Mouse (Mus musculus): ENCODE data around the gene Hist1h3a. TPM values are rescaled to one million over a fixed set of nuclear protein-coding genes. Genes with fewer than 3 reads are reported as not detected.
"Not testable (repeated sequence)": the region's sequence is repeated elsewhere in the genome, so short reads cannot be mapped to it uniquely, and the experiment has no call there.

The Hist1h3a gene
- polyA plus RNA-seq, 1 experiment from 2014 or later: 3.4 TPM

DNA sequence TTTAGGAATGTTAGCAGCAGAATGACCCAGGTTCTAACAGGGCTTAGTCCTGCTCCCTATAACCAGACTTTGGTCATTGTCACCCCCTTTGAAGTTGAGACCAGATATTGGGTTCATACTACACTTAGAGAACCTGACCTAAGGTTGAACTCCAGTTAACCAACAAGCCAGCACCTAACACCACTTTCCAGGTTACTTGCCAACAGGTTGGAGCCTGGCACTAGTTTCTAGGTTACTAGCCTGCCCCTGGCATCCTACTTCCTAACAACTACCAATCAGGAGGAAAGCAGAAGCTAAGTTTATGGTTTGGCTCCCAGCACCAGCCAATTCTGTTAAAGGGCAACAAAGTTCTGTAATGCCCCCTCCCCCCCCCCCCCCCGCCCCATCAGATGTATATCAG, 37.0 kb downstream of the Hist1h3a start:
- Histone ChIP-seq H3K27me3 (ENCODE audit: control insufficient read depth, insufficient read depth, low read length) (no peaks in the 10 kb centered on the region), H3K4me2 (ENCODE audit: low read depth, low read length) (no peak overlapping the region), H3K4me3 (ENCODE audit: low read length) (no peak overlapping the region), H3K36me3 (ENCODE audit: control insufficient read depth, insufficient read depth) (no peaks in the 10 kb centered on the region), H3K4me1 (ENCODE audit: control insufficient read depth, insufficient read depth, low read length) (peaks cover 2% of the 10 kb centered on the region), H3K27ac (ENCODE audit: low read length) (no peak overlapping the region), H3K9me3 (replicated peaks; ENCODE audit: control insufficient read depth, low read length) (no peaks in the 10 kb centered on the region), H3K9ac (ENCODE audit: low read length) (no peak overlapping the region)
- WGBS: no CpG with 5 or more reads among the region's 1 CpGs
- no peak for ATAC-seq (replicated peaks; ENCODE audit: extremely low read depth, insufficient read depth, low FRiP score)

DNA sequence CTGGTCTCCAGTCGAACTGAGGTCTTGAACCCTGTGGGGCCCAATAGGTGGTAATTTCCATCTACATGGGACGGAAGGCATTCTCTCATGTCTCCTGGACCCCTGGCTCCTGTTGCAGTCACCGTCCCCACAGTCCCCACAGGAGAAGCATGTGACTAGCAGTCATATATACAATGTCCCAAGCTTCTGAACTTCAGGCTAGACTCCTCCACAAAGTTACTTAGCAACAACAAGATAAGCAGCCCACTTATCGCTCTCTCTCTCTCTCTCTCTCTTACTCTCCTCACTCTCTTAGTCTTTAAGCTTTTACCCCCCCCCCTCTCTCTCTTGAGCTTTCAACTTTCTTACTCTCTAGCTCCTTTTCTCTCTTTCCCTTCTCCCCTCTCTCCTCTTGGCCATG, 37.9 kb downstream of the Hist1h3a start:
- 48% methylated on average over 4 of the region's 4 CpGs for WGBS
- H3K4me2 ChIP-seq (ENCODE audit: low read depth, low read length): no peak overlapping the region
- H3K36me3 ChIP-seq (ENCODE audit: control insufficient read depth, insufficient read depth): no peaks in the 10 kb centered on the region
- no peaks in the 10 kb centered on the region for H3K27me3 ChIP-seq (ENCODE audit: control insufficient read depth, insufficient read depth, low read length)
- no peak overlapping the region for H3K27ac ChIP-seq (ENCODE audit: low read length)
- no peaks in the 10 kb centered on the region for H3K9me3 ChIP-seq (replicated peaks; ENCODE audit: control insufficient read depth, low read length)
- ATAC-seq (replicated peaks; ENCODE audit: extremely low read depth, insufficient read depth, low FRiP score): no peak
- H3K4me1 ChIP-seq (ENCODE audit: control insufficient read depth, insufficient read depth, low read length): peaks cover 2% of the 10 kb centered on the region
- H3K4me3 ChIP-seq (ENCODE audit: low read length): no peak overlapping the region
- no peak overlapping the region for H3K9ac ChIP-seq (ENCODE audit: low read length)

DNA sequence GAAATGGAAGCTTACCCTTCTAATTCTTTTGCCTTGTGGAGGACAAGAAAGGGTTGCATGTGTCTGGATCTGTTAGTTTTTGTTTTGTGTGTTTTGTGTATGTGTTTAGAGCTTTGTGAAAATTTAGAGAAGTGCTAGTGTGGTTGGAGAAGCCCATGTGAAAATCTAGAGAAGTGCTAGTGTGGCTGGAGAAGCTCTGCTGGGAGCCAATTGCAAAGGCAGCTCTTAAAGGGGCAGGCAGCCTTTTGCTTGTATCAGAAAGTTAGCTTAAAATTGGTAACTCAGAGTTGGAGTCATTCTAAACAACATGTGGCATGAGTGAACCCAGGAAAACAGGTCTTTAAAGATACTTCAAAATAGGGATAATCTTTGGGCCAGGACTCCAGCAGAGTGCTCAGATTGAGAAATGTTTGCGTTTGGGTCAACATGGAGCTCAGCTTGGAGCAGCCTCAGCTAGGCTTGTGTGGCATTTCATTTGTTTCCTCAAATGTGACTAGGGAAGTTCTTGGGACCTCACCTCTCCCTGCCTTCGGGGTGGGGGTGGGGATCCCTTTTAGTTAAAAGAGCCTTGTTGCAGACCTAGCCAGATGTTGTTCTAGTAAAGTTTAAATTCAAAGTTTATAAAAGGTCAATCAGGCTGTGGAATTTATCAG, 44.5 kb downstream of the Hist1h3a start:
- ATAC-seq (replicated peaks; ENCODE audit: extremely low read depth, insufficient read depth, low FRiP score); H3K4me2 ChIP-seq (ENCODE audit: low read depth, low read length); H3K27ac ChIP-seq (ENCODE audit: low read length); H3K27me3 ChIP-seq (ENCODE audit: control insufficient read depth, insufficient read depth, low read length); H3K9ac ChIP-seq (ENCODE audit: low read length); H3K36me3 ChIP-seq (ENCODE audit: control insufficient read depth, insufficient read depth); H3K4me1 ChIP-seq (ENCODE audit: control insufficient read depth, insufficient read depth, low read length); H3K9me3 ChIP-seq (replicated peaks; ENCODE audit: control insufficient read depth, low read length); H3K4me3 ChIP-seq (ENCODE audit: low read length): not testable (repeated sequence)
- WGBS: 29% methylated on average over 2 of the region's 2 CpGs

DNA sequence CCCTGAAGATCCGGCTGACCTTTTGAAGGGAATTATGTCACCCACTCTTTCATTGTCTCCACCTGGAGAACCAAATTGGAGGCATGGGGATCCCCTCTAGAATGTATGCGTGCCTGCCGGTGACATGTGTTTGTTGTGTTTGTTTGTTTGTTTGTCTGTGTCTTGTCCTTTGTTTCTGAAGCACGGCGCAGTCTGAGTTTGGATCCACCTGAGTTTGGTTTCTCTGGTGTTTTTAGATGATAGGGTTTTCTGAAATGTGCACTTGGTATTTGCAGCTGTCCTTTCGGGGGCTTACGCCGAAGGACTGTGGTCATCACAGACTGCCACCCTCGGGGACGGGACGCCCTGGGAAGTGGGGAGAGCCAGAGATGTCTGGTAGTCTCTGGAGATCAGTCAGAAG, 45.0 kb downstream of the Hist1h3a start:
- Histone ChIP-seq H3K27ac (ENCODE audit: low read length) (no peak overlapping the region), H3K36me3 (ENCODE audit: control insufficient read depth, insufficient read depth) (no peaks in the 10 kb centered on the region), H3K9ac (ENCODE audit: low read length) (no peak overlapping the region), H3K4me2 (ENCODE audit: low read depth, low read length) (no peak overlapping the region), H3K4me3 (ENCODE audit: low read length) (no peak overlapping the region), H3K9me3 (replicated peaks; ENCODE audit: control insufficient read depth, low read length) (no peaks in the 10 kb centered on the region), H3K4me1 (ENCODE audit: control insufficient read depth, insufficient read depth, low read length) (no peaks in the 10 kb centered on the region), H3K27me3 (ENCODE audit: control insufficient read depth, insufficient read depth, low read length) (no peaks in the 10 kb centered on the region)
- 49% methylated on average over 11 of the region's 11 CpGs for WGBS
- ATAC-seq (replicated peaks; ENCODE audit: extremely low read depth, insufficient read depth, low FRiP score): no peak

DNA sequence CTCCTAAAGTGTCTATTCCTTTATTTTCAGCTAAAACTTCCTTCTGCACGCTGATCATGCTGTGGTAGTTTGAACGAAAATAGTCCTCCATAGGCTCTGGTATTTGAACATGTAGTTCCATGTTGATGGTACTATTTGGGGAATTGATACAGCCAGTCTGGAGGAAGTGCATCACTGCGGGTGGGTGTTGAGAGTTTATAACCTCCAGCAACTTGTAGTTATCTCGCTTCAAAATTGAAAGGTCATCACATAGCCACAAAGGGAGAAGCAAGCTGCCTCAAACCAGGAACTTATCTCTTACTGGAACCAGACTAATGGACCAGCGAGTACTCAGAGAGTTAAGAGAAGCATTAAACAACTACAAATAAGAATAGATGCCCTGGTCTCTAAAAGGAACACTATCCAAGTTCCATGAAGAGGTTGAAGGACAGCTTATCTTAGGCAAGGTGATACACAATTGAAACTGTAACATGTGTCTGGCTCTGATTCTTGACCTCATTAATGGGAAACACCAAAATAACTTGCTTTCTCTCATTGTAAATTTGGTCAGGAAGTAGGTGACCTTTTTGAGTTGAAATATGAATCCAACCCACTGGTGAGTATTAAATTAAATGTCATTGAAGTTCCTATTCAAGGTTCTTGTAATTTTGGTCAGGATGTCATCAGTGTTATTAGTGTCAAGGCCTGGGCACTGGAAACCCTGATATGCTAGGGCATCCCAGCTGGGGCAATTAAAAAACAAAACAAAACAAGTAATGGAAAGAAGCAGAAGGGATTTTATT, 45.7 kb downstream of the Hist1h3a start:
- Histone ChIP-seq H3K9ac (ENCODE audit: low read length) (no peak overlapping the region), H3K27me3 (ENCODE audit: control insufficient read depth, insufficient read depth, low read length) (no peaks in the 10 kb centered on the region), H3K9me3 (replicated peaks; ENCODE audit: control insufficient read depth, low read length) (no peaks in the 10 kb centered on the region), H3K4me3 (ENCODE audit: low read length) (no peak overlapping the region), H3K36me3 (ENCODE audit: control insufficient read depth, insufficient read depth) (no peaks in the 10 kb centered on the region), H3K4me2 (ENCODE audit: low read depth, low read length) (no peak overlapping the region), H3K4me1 (ENCODE audit: control insufficient read depth, insufficient read depth, low read length) (no peaks in the 10 kb centered on the region), H3K27ac (ENCODE audit: low read length) (no peak overlapping the region)
- 52% methylated on average over 5 of the region's 5 CpGs for WGBS
- ATAC-seq (replicated peaks; ENCODE audit: extremely low read depth, insufficient read depth, low FRiP score): no peak

Small RNAs within 50 kb of the gene (microRNA-seq; reads per million reads assigned to microRNA genes)
- gene Gm44314: not detected
- gene Gm44484: not detected

Other genes starting within 250 kb of the Hist1h3a start
- gene Hist1h4h, start 231.3 kb downstream of the Hist1h3a start, polyA plus RNA-seq (2015; fragmentation: Nextera tagmentation; extraction: Ambion mirVana): 7.7 and 8.6 TPM in 2 replicates
- gene Hist1h2af, start 228.5 kb downstream of the Hist1h3a start, polyA plus RNA-seq (2015; fragmentation: Nextera tagmentation; extraction: Ambion mirVana): 3.8 and 9.2 TPM in 2 replicates
- 2.0 and 2.2 TPM in 2 replicates for gene Hist1h3g, start 227.0 kb downstream of the Hist1h3a start, polyA plus RNA-seq (2015; fragmentation: Nextera tagmentation; extraction: Ambion mirVana)
- gene Hist1h2bh, start 219.0 kb downstream of the Hist1h3a start, polyA plus RNA-seq (2015; fragmentation: Nextera tagmentation; extraction: Ambion mirVana): 0.38 and 0.52 TPM in 2 replicates
- 0.20 and 0.37 TPM in 2 replicates for gene Hist1h3f, start 218.3 kb downstream of the Hist1h3a start, polyA plus RNA-seq (2015; fragmentation: Nextera tagmentation; extraction: Ambion mirVana)
- 0.53 TPM in 1 of 2 replicates, not detected in the other for gene Hist1h4f, start 210.7 kb downstream of the Hist1h3a start, polyA plus RNA-seq (2015; fragmentation: Nextera tagmentation; extraction: Ambion mirVana)
- gene Hist1h1d, start 209.1 kb downstream of the Hist1h3a start, polyA plus RNA-seq (2015; fragmentation: Nextera tagmentation; extraction: Ambion mirVana): 0.21 and 0.37 TPM in 2 replicates
- gene Hist1h3e, start 200.0 kb downstream of the Hist1h3a start, polyA plus RNA-seq (2015; fragmentation: Nextera tagmentation; extraction: Ambion mirVana): 1.7 and 2.1 TPM in 2 replicates
- gene Hist1h2ae, start 191.2 kb downstream of the Hist1h3a start, polyA plus RNA-seq (2015; fragmentation: Nextera tagmentation; extraction: Ambion mirVana): 34.0 and 34.2 TPM in 2 replicates
- gene Hist1h2bg, start 191.0 kb downstream of the Hist1h3a start, polyA plus RNA-seq (2015; fragmentation: Nextera tagmentation; extraction: Ambion mirVana): 4.2 and 5.1 TPM in 2 replicates
- gene Hist1h2bf, start 188.2 kb downstream of the Hist1h3a start, polyA plus RNA-seq (2015; fragmentation: Nextera tagmentation; extraction: Ambion mirVana): 0.37 and 2.4 TPM in 2 replicates
- 1.2 and 1.8 TPM in 2 replicates for gene Hist1h2ad, start 188.0 kb downstream of the Hist1h3a start, polyA plus RNA-seq (2015; fragmentation: Nextera tagmentation; extraction: Ambion mirVana)
- 1.4 and 1.8 TPM in 2 replicates for gene Hist1h3d, start 186.6 kb downstream of the Hist1h3a start, polyA plus RNA-seq (2015; fragmentation: Nextera tagmentation; extraction: Ambion mirVana)
- gene Hist1h4d, start 180.8 kb downstream of the Hist1h3a start, polyA plus RNA-seq (2015; fragmentation: Nextera tagmentation; extraction: Ambion mirVana): 48.7 and 49.1 TPM in 2 replicates
- 1.9 and 2.0 TPM in 2 replicates for gene Hist1h2be, start 141.3 kb downstream of the Hist1h3a start, polyA plus RNA-seq (2015; fragmentation: Nextera tagmentation; extraction: Ambion mirVana)
- gene Hist1h1e, start 139.8 kb downstream of the Hist1h3a start, polyA plus RNA-seq (2015; fragmentation: Nextera tagmentation; extraction: Ambion mirVana): 10.4 and 11.5 TPM in 2 replicates
- gene Hist1h2ac, start 78.4 kb downstream of the Hist1h3a start, polyA plus RNA-seq (2015; fragmentation: Nextera tagmentation; extraction: Ambion mirVana): 0.52 and 0.75 TPM in 2 replicates
- 49.7 and 53.7 TPM in 2 replicates for gene Hist1h2bc, start 78.2 kb downstream of the Hist1h3a start, polyA plus RNA-seq (2015; fragmentation: Nextera tagmentation; extraction: Ambion mirVana)
- not detected in 2 replicates for gene Hist1h1t, start 66.6 kb downstream of the Hist1h3a start, polyA plus RNA-seq (2015; fragmentation: Nextera tagmentation; extraction: Ambion mirVana)
- 1.9 and 2.8 TPM in 2 replicates for gene Hist1h4c, start 63.9 kb downstream of the Hist1h3a start, polyA plus RNA-seq (2015; fragmentation: Nextera tagmentation; extraction: Ambion mirVana)
- gene Hfe, start 51.5 kb downstream of the Hist1h3a start, polyA plus RNA-seq (2015; fragmentation: Nextera tagmentation; extraction: Ambion mirVana): 11.7 and 14.9 TPM in 2 replicates
- 38.0 and 38.5 TPM in 2 replicates for gene Hist1h1c, start 23.6 kb downstream of the Hist1h3a start, polyA plus RNA-seq (2015; fragmentation: Nextera tagmentation; extraction: Ambion mirVana)
- gene Hist1h3c, start 16.8 kb downstream of the Hist1h3a start, polyA plus RNA-seq (2015; fragmentation: Nextera tagmentation; extraction: Ambion mirVana): 3.0 and 3.8 TPM in 2 replicates
- 0.98 and 2.2 TPM in 2 replicates for gene Hist1h2bb, start 15.7 kb downstream of the Hist1h3a start, polyA plus RNA-seq (2015; fragmentation: Nextera tagmentation; extraction: Ambion mirVana)
- 17.0 and 20.0 TPM in 2 replicates for gene Hist1h2ab, start 11.3 kb downstream of the Hist1h3a start, polyA plus RNA-seq (2015; fragmentation: Nextera tagmentation; extraction: Ambion mirVana)
- gene Hist1h3b, start 10.1 kb downstream of the Hist1h3a start, polyA plus RNA-seq (2015; fragmentation: Nextera tagmentation; extraction: Ambion mirVana): 3.2 and 5.0 TPM in 2 replicates
- gene Hist1h4b, start 5.4 kb downstream of the Hist1h3a start, polyA plus RNA-seq (2015; fragmentation: Nextera tagmentation; extraction: Ambion mirVana): 1.2 and 1.5 TPM in 2 replicates
- gene Hist1h4a, start 1.2 kb downstream of the Hist1h3a start, polyA plus RNA-seq (2015; fragmentation: Nextera tagmentation; extraction: Ambion mirVana): 0.32 TPM in 1 of 2 replicates, not detected in the other
- 0.79 and 0.97 TPM in 2 replicates for gene Hist1h1a, start 1.3 kb upstream of the Hist1h3a start, polyA plus RNA-seq (2015; fragmentation: Nextera tagmentation; extraction: Ambion mirVana)
- gene Trim38, start 7.5 kb upstream of the Hist1h3a start, polyA plus RNA-seq (2015; fragmentation: Nextera tagmentation; extraction: Ambion mirVana): 0.10 TPM in 1 of 2 replicates, not detected in the other
- gene Slc17a2, start 44.6 kb upstream of the Hist1h3a start, polyA plus RNA-seq (2015; fragmentation: Nextera tagmentation; extraction: Ambion mirVana): not detected in 2 replicates
- gene Slc17a3, start 77.0 kb upstream of the Hist1h3a start, polyA plus RNA-seq (2015; fragmentation: Nextera tagmentation; extraction: Ambion mirVana): not detected in 2 replicates
- gene Slc17a1, start 105.4 kb upstream of the Hist1h3a start, polyA plus RNA-seq (2015; fragmentation: Nextera tagmentation; extraction: Ambion mirVana): not detected in 2 replicates
- 0.09 TPM in 1 of 2 replicates, not detected in the other for gene Slc17a4, start 152.6 kb upstream of the Hist1h3a start, polyA plus RNA-seq (2015; fragmentation: Nextera tagmentation; extraction: Ambion mirVana)
- not detected in 2 replicates for gene Hist1h2ba, start 171.8 kb upstream of the Hist1h3a start, polyA plus RNA-seq (2015; fragmentation: Nextera tagmentation; extraction: Ambion mirVana)
- gene Hist1h2aa, start 172.1 kb upstream of the Hist1h3a start, polyA plus RNA-seq (2015; fragmentation: Nextera tagmentation; extraction: Ambion mirVana): not detected in 2 replicates
- not detected in 2 replicates for gene Scgn, start 228.8 kb upstream of the Hist1h3a start, polyA plus RNA-seq (2015; fragmentation: Nextera tagmentation; extraction: Ambion mirVana)